Mouse (Mus musculus): ENCODE results near the gene Btnl10.

Btnl10 gene

GRCm38 (mm10) chr11:58959186-58959825 lies 41.6 kb downstream of the Btnl10 start:
- DNase-seq (ENCODE audit: low spot score) = no peak

GRCm38 (mm10) chr11:58959921-58960465 lies 42.3 kb downstream of the Btnl10 start:
- DNase-seq (ENCODE audit: low spot score) = peak; percentile 88

- DNase-seq (ENCODE audit: low spot score) = no peak
Measured at GRCm38 (mm10) chr11:58961364-58962177, 43.9 kb downstream of the Btnl10 start.

- DNase-seq (ENCODE audit: low spot score) = no peak
Measured at GRCm38 (mm10) chr11:58963543-58963942, 45.8 kb downstream of the Btnl10 start.

GRCm38 (mm10) chr11:58964216-58964615 lies 46.5 kb downstream of the Btnl10 start:
- DNase-seq (ENCODE audit: low spot score) = no peak

- no peak for DNase-seq (ENCODE audit: low spot score)
Measured at GRCm38 (mm10) chr11:58965001-58965760, 47.5 kb downstream of the Btnl10 start.

GRCm38 (mm10) chr11:58967346-58967745 lies 49.6 kb downstream of the Btnl10 start:
- no peak for DNase-seq (ENCODE audit: low spot score)

GRCm38 (mm10) chr11:58968551-58968950 lies 50.8 kb downstream of the Btnl10 start:
- DNase-seq (ENCODE audit: low spot score) = no peak

- no peak for DNase-seq (ENCODE audit: low spot score)
Measured at GRCm38 (mm10) chr11:58969027-58969426, 51.3 kb downstream of the Btnl10 start.

- no peak for DNase-seq (ENCODE audit: low spot score)
Measured at GRCm38 (mm10) chr11:58969659-58970058, 52.0 kb downstream of the Btnl10 start.

- no peak for DNase-seq (ENCODE audit: low spot score)
Measured at GRCm38 (mm10) chr11:58970831-58971530, 53.3 kb downstream of the Btnl10 start.

GRCm38 (mm10) chr11:58971796-58972195 lies 54.1 kb downstream of the Btnl10 start:
- DNase-seq (ENCODE audit: low spot score) = no peak

- no peak for DNase-seq (ENCODE audit: low spot score)
Measured at GRCm38 (mm10) chr11:58974414-58974813, 56.7 kb downstream of the Btnl10 start.

All from embryo, embryonic 10.5 days (tissue).